Mouse (Mus musculus) thymus, adult 18-20 months (tissue): ENCODE measurements around the gene Gpr34.

ENCODE experiments used
- DNase-seq, 2 experiments: peaks; one replicate each; pipeline ENCODE4 v3.0.0; 2022; ENCODE audit warnings: mixed read lengths in 2 of 2

Gpr34 gene

GRCm38 (mm10) chrX:13673001-13673400, 41.1 kb downstream of the Gpr34 start:
- DNase-seq, result no peak

GRCm38 (mm10) chrX:13681748-13682147, 49.9 kb downstream of the Gpr34 start:
- no peak for DNase-seq

DNA sequence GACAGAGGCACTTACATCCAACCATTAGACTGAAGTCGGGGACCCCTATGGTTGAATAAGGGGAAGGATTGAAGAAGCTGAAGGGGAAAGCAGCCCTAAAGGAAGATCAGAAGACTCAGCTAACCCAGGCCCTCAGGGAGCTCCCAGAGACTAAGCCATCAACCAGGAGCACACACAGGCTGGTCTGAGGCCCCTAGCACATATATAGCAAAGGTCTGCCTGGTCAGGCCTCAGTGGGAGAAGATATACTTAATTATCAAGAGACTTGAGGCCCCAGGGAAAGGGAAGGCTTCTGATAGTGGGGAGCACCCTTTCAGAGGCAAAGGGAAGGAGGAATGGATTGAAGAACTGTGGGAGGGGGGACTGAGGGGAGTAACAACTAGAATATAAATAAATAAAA, 54.7 kb downstream of the Gpr34 start:
- DNase-seq, result no peak

DNA sequence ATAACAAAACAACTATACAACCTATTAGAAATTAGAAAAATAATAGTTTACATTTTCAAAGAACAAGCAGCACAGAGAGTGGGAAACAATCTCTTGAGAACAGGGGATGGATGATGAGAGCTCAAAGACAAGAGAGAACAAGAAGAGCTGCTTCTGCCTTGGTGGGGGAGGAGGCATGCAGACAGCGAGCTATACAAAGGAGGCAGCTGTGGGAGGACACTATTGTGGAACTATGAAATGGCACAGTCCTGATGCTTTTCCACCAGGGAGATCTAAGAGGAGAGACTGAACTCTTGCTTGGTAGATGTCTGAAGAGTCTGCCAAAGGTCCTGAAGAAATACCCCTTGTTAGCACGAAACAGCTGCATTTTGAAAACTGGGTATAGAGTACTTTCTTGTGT, 56.5 kb downstream of the Gpr34 start:
- no peak for DNase-seq
